Mouse (Mus musculus): Measurements from ENCODE around the gene Pkdrej. TPM values are rescaled to one million over a fixed set of nuclear protein-coding genes. Genes with fewer than 3 reads are reported as not detected.

Gene Pkdrej
- polyA plus RNA-seq, 1 experiment from 2014 or later = 0.21 TPM

- H3K4me3 ChIP-seq (ENCODE audit: low read depth, low read length) = no peak overlapping the region
- DNase-seq (ENCODE audit: low spot score) (no peak), ATAC-seq (ENCODE audit: insufficient number of reproducible peaks, low FRiP score, low TSS enrichment, low read depth) (no peak)
- H3K27ac ChIP-seq (replicated peaks; ENCODE audit: low read depth, low read length) = no peak overlapping the region
- H3K9ac ChIP-seq (ENCODE audit: low read length) = no peak overlapping the region
- H3K4me2 ChIP-seq (ENCODE audit: low read depth, severe bottlenecking) = no peak overlapping the region
- H3K4me1 ChIP-seq (ENCODE audit: control insufficient read depth, insufficient read depth, low read length) = no peaks in the 10 kb centered on the region
- WGBS = 75% methylated on average over 11 of the region's 11 CpGs
- no peaks in the 10 kb centered on the region for H3K27me3 ChIP-seq (ENCODE audit: control insufficient read depth, insufficient read depth, low read length)
- no peaks in the 10 kb centered on the region for H3K36me3 ChIP-seq (ENCODE audit: control insufficient read depth, insufficient read depth, low read length)
- no peaks in the 10 kb centered on the region for H3K9me3 ChIP-seq (ENCODE audit: control insufficient read depth, low read length)
Observed at GRCm38 (mm10) chr15:85772146-85772740, 49.3 kb downstream of the Pkdrej start.

- Histone ChIP-seq H3K27me3 (ENCODE audit: control insufficient read depth, insufficient read depth, low read length) (no peaks in the 10 kb centered on the region), H3K4me3 (ENCODE audit: low read depth, low read length) (no peak overlapping the region), H3K27ac (replicated peaks; ENCODE audit: low read depth, low read length) (no peak overlapping the region), H3K9me3 (ENCODE audit: control insufficient read depth, low read length) (no peaks in the 10 kb centered on the region), H3K9ac (ENCODE audit: low read length) (no peak overlapping the region), H3K4me2 (ENCODE audit: low read depth, severe bottlenecking) (no peak overlapping the region), H3K4me1 (ENCODE audit: control insufficient read depth, insufficient read depth, low read length) (no peaks in the 10 kb centered on the region), H3K36me3 (ENCODE audit: control insufficient read depth, insufficient read depth, low read length) (no peaks in the 10 kb centered on the region)
- ATAC-seq (ENCODE audit: insufficient number of reproducible peaks, low FRiP score, low TSS enrichment, low read depth) (no peak), DNase-seq (ENCODE audit: low spot score) (no peak)
- WGBS = 85% methylated on average over 17 of the region's 17 CpGs
Observed at GRCm38 (mm10) chr15:85771306-85772121, 50.0 kb downstream of the Pkdrej start.

- Histone ChIP-seq H3K27ac (replicated peaks; ENCODE audit: low read depth, low read length) (no peak overlapping the region), H3K36me3 (ENCODE audit: control insufficient read depth, insufficient read depth, low read length) (no peaks in the 10 kb centered on the region), H3K4me2 (ENCODE audit: low read depth, severe bottlenecking) (no peak overlapping the region), H3K9ac (ENCODE audit: low read length) (no peak overlapping the region), H3K27me3 (ENCODE audit: control insufficient read depth, insufficient read depth, low read length) (no peaks in the 10 kb centered on the region), H3K9me3 (ENCODE audit: control insufficient read depth, low read length) (no peaks in the 10 kb centered on the region), H3K4me3 (ENCODE audit: low read depth, low read length) (no peak overlapping the region), H3K4me1 (ENCODE audit: control insufficient read depth, insufficient read depth, low read length) (no peaks in the 10 kb centered on the region)
- DNase-seq (ENCODE audit: low spot score) (no peak), ATAC-seq (ENCODE audit: insufficient number of reproducible peaks, low FRiP score, low TSS enrichment, low read depth) (no peak)
- 92% methylated on average over 8 of the region's 8 CpGs for WGBS
Observed at GRCm38 (mm10) chr15:85768991-85769390, 52.5 kb downstream of the Pkdrej start.

GRCm38 (mm10) chr15:85766677-85767076 lies 54.9 kb downstream of the Pkdrej start:
- H3K27ac ChIP-seq (replicated peaks; ENCODE audit: low read depth, low read length) = no peak overlapping the region
- ATAC-seq (ENCODE audit: insufficient number of reproducible peaks, low FRiP score, low TSS enrichment, low read depth) = no peak
- 90% methylated on average over 5 of the region's 5 CpGs for WGBS
- H3K9me3 ChIP-seq (ENCODE audit: control insufficient read depth, low read length) = no peaks in the 10 kb centered on the region
- H3K9ac ChIP-seq (ENCODE audit: low read length) = no peak overlapping the region
- DNase-seq (ENCODE audit: low spot score) = no peak
- no peaks in the 10 kb centered on the region for H3K36me3 ChIP-seq (ENCODE audit: control insufficient read depth, insufficient read depth, low read length)
- no peak overlapping the region for H3K4me3 ChIP-seq (ENCODE audit: low read depth, low read length)
- no peaks in the 10 kb centered on the region for H3K27me3 ChIP-seq (ENCODE audit: control insufficient read depth, insufficient read depth, low read length)
- H3K4me2 ChIP-seq (ENCODE audit: low read depth, severe bottlenecking) = no peak overlapping the region
- H3K4me1 ChIP-seq (ENCODE audit: control insufficient read depth, insufficient read depth, low read length) = no peaks in the 10 kb centered on the region

DNA sequence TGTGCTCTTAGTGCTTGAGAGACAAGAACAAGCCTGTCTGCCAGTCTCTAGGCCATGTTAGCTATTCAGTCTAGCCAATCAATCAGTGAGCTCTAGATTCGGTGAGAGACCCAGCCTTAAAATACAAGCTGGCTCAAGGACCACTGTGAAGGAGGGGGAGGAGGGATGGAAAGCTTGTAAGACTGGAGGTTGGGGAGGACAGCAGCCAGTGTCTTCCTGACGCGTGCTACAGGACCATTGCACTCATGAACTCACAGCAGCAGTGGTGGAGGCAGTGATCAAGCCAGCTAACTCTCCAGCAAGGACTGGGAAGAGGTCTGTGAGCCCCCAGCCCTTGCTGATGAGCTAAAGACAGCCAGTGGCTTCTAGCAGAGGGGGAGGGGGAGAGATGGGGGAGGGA lies 56.5 kb downstream of the Pkdrej start:
- ATAC-seq (ENCODE audit: insufficient number of reproducible peaks, low FRiP score, low TSS enrichment, low read depth) (no peak), DNase-seq (ENCODE audit: low spot score) (no peak)
- Histone ChIP-seq H3K4me3 (ENCODE audit: low read depth, low read length) (no peak overlapping the region), H3K27me3 (ENCODE audit: control insufficient read depth, insufficient read depth, low read length) (no peaks in the 10 kb centered on the region), H3K4me2 (ENCODE audit: low read depth, severe bottlenecking) (no peak overlapping the region), H3K27ac (replicated peaks; ENCODE audit: low read depth, low read length) (no peak overlapping the region), H3K36me3 (ENCODE audit: control insufficient read depth, insufficient read depth, low read length) (no peaks in the 10 kb centered on the region), H3K4me1 (ENCODE audit: control insufficient read depth, insufficient read depth, low read length) (no peaks in the 10 kb centered on the region), H3K9ac (ENCODE audit: low read length) (no peak overlapping the region), H3K9me3 (ENCODE audit: control insufficient read depth, low read length) (no peaks in the 10 kb centered on the region)
- WGBS = 36% methylated on average over 3 of the region's 3 CpGs

Other genes with a start within 250 kb of the Pkdrej start
- gene Wnt7b, start 239.3 kb downstream of the Pkdrej start, polyA plus RNA-seq (2014; fragmentation: Nextera tagmentation; extraction: Ambion mirVana) = 13.4 and 19.1 TPM in 2 replicates
- 0.91 and 1.0 TPM in 2 replicates for gene Ppara, start 86.8 kb downstream of the Pkdrej start, polyA plus RNA-seq (2014; fragmentation: Nextera tagmentation; extraction: Ambion mirVana)
- 26.3 and 28.7 TPM in 2 replicates for gene Cdpf1, start 10.0 kb downstream of the Pkdrej start, polyA plus RNA-seq (2014; fragmentation: Nextera tagmentation; extraction: Ambion mirVana)
- 3.7 and 4.1 TPM in 2 replicates for gene Ttc38, start 10.6 kb upstream of the Pkdrej start, polyA plus RNA-seq (2014; fragmentation: Nextera tagmentation; extraction: Ambion mirVana)
- gene Gtse1, start 38.0 kb upstream of the Pkdrej start, polyA plus RNA-seq (2014; fragmentation: Nextera tagmentation; extraction: Ambion mirVana) = 42.7 and 45.7 TPM in 2 replicates
- gene Trmu, start 57.6 kb upstream of the Pkdrej start, polyA plus RNA-seq (2014; fragmentation: Nextera tagmentation; extraction: Ambion mirVana) = 36.8 and 38.5 TPM in 2 replicates
- 1.6 and 1.9 TPM in 2 replicates for gene Celsr1, start 212.0 kb upstream of the Pkdrej start, polyA plus RNA-seq (2014; fragmentation: Nextera tagmentation; extraction: Ambion mirVana)
- 8.4 and 9.0 TPM in 2 replicates for gene Gramd4, start 236.0 kb upstream of the Pkdrej start, polyA plus RNA-seq (2014; fragmentation: Nextera tagmentation; extraction: Ambion mirVana)